Mouse (Mus musculus) CH12.LX (cell line): ENCODE measurements around the gene Irs3. TPM values are rescaled to one million over a fixed set of nuclear protein-coding genes. Genes with fewer than 3 reads are reported as not detected.

Experiments
- DNase-seq: peaks from one replicate; pipeline ENCODE4 v3.0.0-alpha.2; 2013; ENCODE audit errors: extremely low read depth
- H3K27ac ChIP-seq: 2 replicates; pipeline ENCODE4 v1.5.1; 2012; ENCODE audit warnings: low read depth, mild to moderate bottlenecking, control low read depth, moderate library complexity; ENCODE audit not compliant: insufficient read depth
- H3K27me3 ChIP-seq: replicated peaks from 2 replicates; pipeline ENCODE3; 2012; ENCODE audit warnings: inconsistent platforms
- H3K36me3 ChIP-seq, 2 experiments: replicated peaks in 1 of 2; 2 replicates each; pipeline versions ENCODE3 to v1.6.1; 2012; ENCODE audit warnings: inconsistent platforms in 1 of 2, low read length in 1 of 2, mild to moderate bottlenecking in 1 of 2, mixed read lengths in 1 of 2, moderate library complexity in 1 of 2; ENCODE audit not compliant: control insufficient read depth in 1 of 2, insufficient read depth in 1 of 2
- H3K4me1 ChIP-seq, 2 experiments: 2 replicates each; pipeline ENCODE4 v1.6.1; 2012; ENCODE audit warnings: inconsistent platforms in 1 of 2, moderate library complexity in 1 of 2; ENCODE audit not compliant: insufficient read depth in 2 of 2, control insufficient read depth in 1 of 2
- H3K4me2 ChIP-seq: 2 replicates; pipeline ENCODE4 v1.6.1; 2012; ENCODE audit warnings: low read depth, mild to moderate bottlenecking, control low read depth; ENCODE audit not compliant: poor library complexity, insufficient read depth, severe bottlenecking
- H3K4me3 ChIP-seq, 3 experiments: fragments of 150-350 bp in 1 of 3; sonication (generic) in 1 of 3; replicated peaks in 1 of 3; 2 replicates each; pipeline versions ENCODE3 to v1.5.1; 2011 to 2012; ENCODE audit warnings: low read depth in 2 of 3, low read length in 2 of 3, mild to moderate bottlenecking in 2 of 3, moderate library complexity in 2 of 3, control low read depth in 1 of 3, improper control_type of control experiment in 1 of 3, inconsistent platforms in 1 of 3, mixed read lengths in 1 of 3; ENCODE audit not compliant: poor library complexity in 1 of 3
- H3K79me2 ChIP-seq: replicated peaks from 2 replicates; pipeline ENCODE4 v1.6.1; 2012; ENCODE audit warnings: mild to moderate bottlenecking, moderate library complexity; ENCODE audit not compliant: control insufficient read depth, poor library complexity, insufficient read depth, severe bottlenecking; ENCODE audit errors: extremely low read depth
- H3K9ac ChIP-seq: 2 replicates; pipeline ENCODE4 v1.6.1; 2012; ENCODE audit warnings: low read depth, mild to moderate bottlenecking, control low read depth, moderate library complexity; ENCODE audit not compliant: insufficient read depth
- H3K9me3 ChIP-seq: replicated peaks from 2 replicates; pipeline ENCODE3; 2012; ENCODE audit warnings: low read length, inconsistent platforms, mixed read lengths
- BHLHE40 ChIP-seq: IDR thresholded peaks from 2 replicates; pipeline ENCODE4 v1.6.1; 2011; ENCODE audit warnings: mild to moderate bottlenecking, low read depth, low read length, improper control_type of control experiment
- CHD1 ChIP-seq: IDR thresholded peaks from 2 replicates; pipeline ENCODE4 v1.6.1; 2012; ENCODE audit warnings: low read depth, low read length, improper control_type of control experiment, inconsistent platforms
- CHD2 ChIP-seq: IDR thresholded peaks from 2 replicates; pipeline ENCODE4 v1.6.1; 2011; ENCODE audit warnings: low read length, improper control_type of control experiment
- E2F4 ChIP-seq: IDR thresholded peaks from 2 replicates; pipeline ENCODE4 v1.6.1; 2011; ENCODE audit warnings: low read depth, low read length, improper control_type of control experiment; ENCODE audit not compliant: insufficient replicate concordance
- ETS1 ChIP-seq: conservative IDR thresholded peaks from 2 replicates; pipeline ENCODE4 v1.6.1; 2012; ENCODE audit warnings: low read depth, mild to moderate bottlenecking, inconsistent platforms, low read length, improper control_type of control experiment, moderate library complexity
- GABPA ChIP-seq: IDR thresholded peaks from 2 replicates; pipeline ENCODE4 v1.6.1; 2012; ENCODE audit warnings: low read depth, low read length, improper control_type of control experiment, inconsistent platforms; ENCODE audit not compliant: insufficient replicate concordance
- HCFC1 ChIP-seq: IDR thresholded peaks from 2 replicates; pipeline ENCODE4 v1.6.1; 2012; ENCODE audit warnings: low read depth, mild to moderate bottlenecking, inconsistent platforms, low read length, improper control_type of control experiment
- IRF4 ChIP-seq: IDR thresholded peaks from 2 replicates; pipeline ENCODE4 v1.6.1; 2014; ENCODE audit warnings: low read depth, mild to moderate bottlenecking, inconsistent platforms, low read length, improper control_type of control experiment
- JUN ChIP-seq: IDR thresholded peaks from 2 replicates; pipeline ENCODE4 v1.6.1; 2011; ENCODE audit warnings: low read depth, mild to moderate bottlenecking, low read length, improper control_type of control experiment, moderate library complexity; ENCODE audit not compliant: insufficient read depth
- JUND ChIP-seq: conservative IDR thresholded peaks from 2 replicates; pipeline ENCODE4 v1.6.1; 2011; ENCODE audit warnings: low read depth, low read length, improper control_type of control experiment
- KAT2A ChIP-seq: IDR thresholded peaks from 2 replicates; pipeline ENCODE4 v1.6.1; 2012; ENCODE audit warnings: low read length, improper control_type of control experiment, inconsistent platforms; ENCODE audit not compliant: insufficient replicate concordance
- MAFK ChIP-seq: IDR thresholded peaks from 2 replicates; pipeline ENCODE4 v1.6.1; 2011; ENCODE audit warnings: low read length, improper control_type of control experiment; ENCODE audit not compliant: insufficient replicate concordance
- MAZ ChIP-seq: IDR thresholded peaks from 2 replicates; pipeline ENCODE4 v1.6.1; 2012; ENCODE audit warnings: low read depth, mild to moderate bottlenecking, inconsistent platforms, low read length, improper control_type of control experiment, moderate library complexity
- MEF2A ChIP-seq: IDR thresholded peaks from 2 replicates; pipeline ENCODE4 v1.6.1; 2014; ENCODE audit warnings: low read depth, mild to moderate bottlenecking, inconsistent platforms, low read length, improper control_type of control experiment, borderline replicate concordance
- NELFE ChIP-seq: IDR thresholded peaks from 2 replicates; pipeline ENCODE4 v1.6.1; 2011; ENCODE audit warnings: low read depth, low read length, improper control_type of control experiment
- NRF1 ChIP-seq: IDR thresholded peaks from 2 replicates; pipeline ENCODE4 v1.6.1; 2014; ENCODE audit warnings: low read depth, mild to moderate bottlenecking, inconsistent platforms, low read length, improper control_type of control experiment, moderate library complexity
- PAX5 ChIP-seq: IDR thresholded peaks from 2 replicates; pipeline ENCODE4 v1.6.1; 2012; ENCODE audit warnings: low read length, inconsistent platforms, mixed read lengths
- POLR2A ChIP-seq: IDR thresholded peaks from 2 replicates; pipeline ENCODE4 v1.6.1; 2011; ENCODE audit warnings: low read depth, mild to moderate bottlenecking, improper control_type of control experiment, low read length
- POLR2AphosphoS2 ChIP-seq: IDR thresholded peaks from 2 replicates; pipeline ENCODE4 v1.6.1; 2011; ENCODE audit warnings: low read depth, low read length, improper control_type of control experiment
- RCOR1 ChIP-seq: conservative IDR thresholded peaks from 2 replicates; pipeline ENCODE4 v1.6.1; 2012; ENCODE audit warnings: low read depth, mild to moderate bottlenecking, inconsistent platforms, low read length, improper control_type of control experiment
- TBP ChIP-seq: conservative IDR thresholded peaks from 2 replicates; pipeline ENCODE4 v1.6.1; 2011; ENCODE audit warnings: low read depth, low read length, improper control_type of control experiment
- TCF12 ChIP-seq: IDR thresholded peaks from 2 replicates; pipeline ENCODE4 v1.6.1; 2014; ENCODE audit warnings: low read depth, mild to moderate bottlenecking, inconsistent platforms, low read length, improper control_type of control experiment
- USF1 ChIP-seq: IDR thresholded peaks from 2 replicates; pipeline ENCODE4 v1.6.1; 2014; ENCODE audit warnings: low read depth, mild to moderate bottlenecking, inconsistent platforms, low read length, improper control_type of control experiment
- USF2 ChIP-seq: conservative IDR thresholded peaks from 2 replicates; pipeline ENCODE4 v1.6.1; 2011; ENCODE audit warnings: low read depth, low read length, improper control_type of control experiment
- ZMIZ1 ChIP-seq: IDR thresholded peaks from 2 replicates; pipeline ENCODE4 v1.6.1; 2012; ENCODE audit warnings: low read depth, mild to moderate bottlenecking, inconsistent platforms, low read length, improper control_type of control experiment
- ZNF384 ChIP-seq: IDR thresholded peaks from 2 replicates; pipeline ENCODE4 v1.6.1; 2012; ENCODE audit warnings: low read depth, low read length, improper control_type of control experiment, inconsistent platforms
- dilution Hi-C: fragments of 300-500 bp; cut with MboI; formaldehyde crosslinking; loops from 2 replicates; pipeline ENCODE4 v1.14.3; 2020; ENCODE audit warnings: low sequenced_read_pairs; ENCODE audit not compliant: extremely low pct_unique_long_range_greater_than_20kb, extremely low pct_ligation_motif_present
- in situ Hi-C: fragments of 300-500 bp; cut with MboI; formaldehyde crosslinking; loops from 3 replicates; pipeline ENCODE4 v1.14.3; 2019; ENCODE audit warnings: low sequenced_read_pairs, low pct_ligation_motif_present, low pct_unique_long_range_greater_than_20kb, mixed read lengths
- polyA plus RNA-seq: library from polyadenylated mRNA; unstranded; fragments of >175 nt; gene quantifications from 2 replicates; pipeline ENCODE4 v1.2.1, GENCODE M21; 2012; ENCODE audit warnings: low read depth; ENCODE audit not compliant: insufficient read length
- total RNA-seq, 2 experiments: library from RNA; depleted of rRNA; stranded (reverse); fragments of 300-350 nt in 1 of 2; fragments of >200 nt in 1 of 2; gene quantifications; 2 replicates each; pipeline ENCODE4 v1.2.3; 2012 to 2014

Gene Irs3
- total RNA-seq (2012; rRNA removed), result not detected in 2 replicates
- total RNA-seq (2014; rRNA removed), result not detected in 2 replicates
- polyA plus RNA-seq, result not detected in 2 replicates

DNA sequence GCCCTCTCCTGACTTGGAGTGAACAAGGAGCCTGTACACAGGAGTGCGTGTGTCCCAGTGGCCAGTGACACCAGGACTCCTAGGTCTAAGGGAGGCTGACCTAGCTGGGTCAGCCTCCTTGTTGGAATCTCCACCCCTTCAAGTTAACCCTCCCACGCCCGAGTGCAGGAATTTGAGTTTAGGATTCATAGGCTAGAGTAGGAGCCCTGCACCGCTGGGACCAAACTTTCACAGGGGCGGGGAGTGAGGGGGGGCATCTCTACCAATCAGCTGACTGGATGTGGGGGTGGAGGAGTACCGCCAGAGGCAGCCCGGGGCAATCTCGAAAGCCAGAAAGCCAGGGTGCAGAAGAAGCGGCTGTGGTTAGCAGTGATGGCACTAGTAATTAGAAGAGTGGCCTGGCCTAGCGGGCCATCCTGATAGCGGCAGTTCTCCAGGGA, at the start of gene Irs3:
Gene Irs3, minus strand, starts transcription at position 63 of the 440 bp plus-strand sequence.
- in situ Hi-C loops (no loop called here), dilution Hi-C loops (no loop called here)
- no peaks in the 10 kb centered on the region for H3K27me3 ChIP-seq
- DNase-seq, result no peak
- H3K79me2 ChIP-seq, result no peaks in the 10 kb centered on the region
- no peak within 1 kb of the TSS for H3K4me2 ChIP-seq
- no peaks in the 10 kb centered on the region for H3K9me3 ChIP-seq
- H3K27ac ChIP-seq, result no peak within 1 kb of the TSS
- no peak within 1 kb of the TSS for H3K9ac ChIP-seq
- no peak within 1 kb of the TSS for H3K4me3 ChIP-seq
- peaks cover 23 to 34% of the 10 kb centered on the region in 2 experiments for H3K36me3 ChIP-seq
- TF ChIP-seq KAT2A (no peak), ZMIZ1 (no peak), NRF1 (no peak), ETS1 (no peak), JUND (no peak), MAFK (no peak), IRF4 (no peak), CHD1 (no peak), JUN (no peak), ZNF384 (no peak), USF1 (no peak), TBP (no peak), PAX5 (no peak), CHD2 (no peak), E2F4 (no peak), NELFE (no peak)
- TF ChIP-seq, all 38 proteins: peak for 0
- H3K4me1 ChIP-seq, result peaks cover 8 to 46% of the 10 kb centered on the region in 2 experiments

DNA sequence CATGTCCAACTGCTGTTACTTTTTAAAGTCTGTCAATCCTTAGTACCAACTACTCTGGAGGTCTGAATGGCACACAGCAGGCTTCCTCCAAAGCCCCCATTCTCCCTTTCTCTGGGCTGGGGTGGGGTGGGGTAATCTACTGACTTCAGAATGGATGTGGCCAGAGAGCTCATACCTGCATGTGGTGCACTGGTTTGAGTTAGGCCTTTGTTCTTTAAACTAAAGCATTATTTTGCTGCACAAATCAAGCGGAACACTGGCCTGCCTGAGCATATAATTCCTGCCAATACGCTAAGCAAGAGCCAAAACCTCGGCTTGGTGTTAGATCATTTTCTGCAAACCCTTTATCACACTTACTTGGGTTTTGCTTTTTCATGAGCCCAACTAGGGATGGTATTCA, 49.3 kb upstream of the Irs3 start:
- H3K9ac ChIP-seq, result no peak overlapping the region
- TF ChIP-seq CHD2 (no peak), MAFK (no peak), BHLHE40 (no peak), TCF12 (no peak), ZMIZ1 (no peak), NELFE (no peak), POLR2AphosphoS2 (no peak), ETS1 (no peak), MEF2A (no peak), GABPA (no peak), MAZ (no peak), CHD1 (no peak), USF2 (no peak), KAT2A (no peak), HCFC1 (no peak), RCOR1 (no peak), PAX5 (no peak), POLR2A (no peak)
- H3K27ac ChIP-seq, result no peak overlapping the region
- no peak overlapping the region for H3K4me2 ChIP-seq
- dilution Hi-C loops (no loop called here), in situ Hi-C loops (no loop called here)
- H3K4me1 ChIP-seq, result peaks cover 4 to 22% of the 10 kb centered on the region in 2 experiments; a peak in 3 of 4 replicates
- H3K79me2 ChIP-seq, result no peaks in the 10 kb centered on the region
- H3K4me3 ChIP-seq, result no peak overlapping the region
- H3K9me3 ChIP-seq, result no peaks in the 10 kb centered on the region
- H3K27me3 ChIP-seq, result no peaks in the 10 kb centered on the region
- no peaks in the 10 kb centered on the region for H3K36me3 ChIP-seq
- DNase-seq, result no peak
